Mouse (Mus musculus) heart, embryonic 15.5 days (tissue): ENCODE data around the gene Rere. TPM values are rescaled to one million over a fixed set of nuclear protein-coding genes. Genes with fewer than 3 reads are reported as not detected.

Experiments used
- ATAC-seq: fragments of 200-750 bp; cut with Nextera tagmentation; replicated peaks from 2 replicates; pipeline ENCODE4 v1.8.0; 2017; ENCODE audit warnings: low read depth, moderate TSS enrichment; ENCODE audit not compliant: insufficient number of reproducible peaks, insufficient read depth, low FRiP score
- H3K27ac ChIP-seq: fragments of 300-500 bp; sonication (generic); 2 replicates; pipeline ENCODE4 v1.5.1; 2015; ENCODE audit warnings: mild to moderate bottlenecking, inconsistent platforms
- H3K27me3 ChIP-seq: fragments of 300-500 bp; sonication (generic); 2 replicates; pipeline ENCODE4 v1.6.1; 2015; ENCODE audit warnings: inconsistent platforms
- H3K36me3 ChIP-seq: fragments of 300-500 bp; sonication (generic); 2 replicates; pipeline ENCODE4 v1.6.1; 2015; ENCODE audit warnings: mild to moderate bottlenecking, inconsistent platforms
- H3K4me1 ChIP-seq: fragments of 300-500 bp; sonication (generic); replicated peaks from 2 replicates; pipeline ENCODE4 v1.6.1; 2015; ENCODE audit warnings: inconsistent platforms
- H3K4me2 ChIP-seq: fragments of 300-500 bp; sonication (generic); 2 replicates; pipeline ENCODE4 v1.6.1; 2015; ENCODE audit warnings: inconsistent platforms, mild to moderate bottlenecking, moderate library complexity
- H3K4me3 ChIP-seq: fragments of 300-500 bp; sonication (generic); 2 replicates; pipeline ENCODE4 v1.5.1; 2015; ENCODE audit warnings: mild to moderate bottlenecking, inconsistent platforms
- H3K9ac ChIP-seq: fragments of 300-500 bp; sonication (generic); 2 replicates; pipeline ENCODE4 v1.6.1; 2015; ENCODE audit warnings: mild to moderate bottlenecking, inconsistent platforms
- H3K9me3 ChIP-seq: fragments of 300-500 bp; sonication (generic); replicated peaks from 2 replicates; pipeline ENCODE4 v1.6.1; 2016; ENCODE audit warnings: inconsistent platforms
- WGBS: fragments of 180-500 bp; shearing (Covaris S2); methylation state at CpG from one replicate; pipeline ENCODE4 v1.1.7; 2015; ENCODE audit warnings: mixed read lengths; 5-methylcytosine and 5-hydroxymethylcytosine counted together
- polyA plus RNA-seq: library from polyadenylated mRNA; unstranded; fragments of >200 nt; fragmentation: Nextera tagmentation; extraction: Ambion mirVana; gene quantifications from 2 replicates; pipeline ENCODE4 v1.2.1, GENCODE M21; 2015

Gene Rere
- polyA plus RNA-seq, 1 experiment from 2014 or later: 17.6 TPM

DNA sequence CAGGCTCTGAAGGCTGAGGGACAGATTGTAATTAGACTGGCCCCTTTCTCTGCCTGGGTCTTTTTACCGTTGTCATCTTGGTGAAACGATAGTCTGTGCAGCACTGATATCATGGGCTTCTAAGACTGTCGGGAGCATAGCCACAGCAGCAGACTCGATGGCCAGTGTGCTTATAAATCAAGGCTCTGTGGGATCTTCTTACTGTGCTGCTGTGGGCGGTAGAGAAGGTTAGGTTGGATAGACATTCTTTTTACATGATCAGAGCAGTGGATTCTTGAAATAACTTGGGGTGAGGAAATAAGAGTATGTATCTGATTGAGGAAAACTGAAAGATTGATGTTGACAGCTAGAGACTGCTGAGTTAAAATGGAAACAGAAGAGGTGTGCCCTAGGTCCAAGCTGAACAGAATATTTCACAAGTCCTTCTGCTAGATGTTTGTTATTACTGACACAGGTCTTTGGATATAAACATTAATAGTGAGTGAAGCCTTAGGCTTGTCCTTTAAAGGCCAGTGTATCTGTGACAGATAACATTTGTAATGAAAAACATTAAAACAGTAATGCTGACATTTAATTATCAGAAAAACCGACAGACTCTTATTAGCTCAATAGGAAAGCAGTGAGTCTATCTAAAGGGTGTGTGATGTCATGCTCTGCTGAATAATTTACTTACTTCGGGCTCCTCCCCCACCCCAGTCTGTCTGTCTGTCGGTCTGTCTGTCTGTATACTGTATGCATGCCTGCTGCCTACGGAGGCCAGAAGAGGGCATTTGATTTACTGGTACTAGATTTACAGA, 93.4 kb downstream of the Rere start:
- 28% methylated on average over 9 of the region's 9 CpGs for WGBS
- Histone ChIP-seq H3K4me1 (peaks cover 72% of the 10 kb centered on the region), H3K27ac (peak overlapping the region; percentile 35; the same call in 1 of the 2 replicates), H3K36me3 (no peaks in the 10 kb centered on the region), H3K4me3 (no peak overlapping the region), H3K27me3 (no peaks in the 10 kb centered on the region), H3K4me2 (0 out of 2 replicates have a peak overlapping the region, but pooled peaks have one; percentile 2), H3K9me3 (no peaks in the 10 kb centered on the region), H3K9ac (no peak overlapping the region)
- ATAC-seq: no peak

DNA sequence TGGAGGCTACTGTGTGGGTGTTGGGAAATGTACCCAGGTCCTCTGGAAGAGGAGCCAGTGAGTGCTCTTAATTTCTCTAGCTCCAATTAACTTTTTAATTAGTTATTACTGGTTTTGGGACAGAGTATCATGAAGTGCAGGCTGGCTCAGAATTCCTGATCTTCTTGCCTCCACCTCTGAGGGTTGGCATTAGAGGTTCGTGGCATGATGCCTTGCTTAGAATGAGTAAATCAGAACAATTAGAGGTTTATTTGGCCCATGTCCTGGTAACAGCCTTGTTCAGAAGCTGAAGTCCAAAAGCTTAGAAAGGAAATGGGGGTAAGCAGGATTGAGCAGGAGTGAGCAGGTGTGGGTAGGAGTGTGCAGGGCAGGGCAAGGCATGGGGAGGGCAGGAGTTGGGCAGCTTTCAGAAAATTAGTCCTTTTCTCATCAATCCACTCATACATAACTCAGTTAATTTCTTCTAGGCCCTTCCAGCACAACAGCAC, 94.0 kb downstream of the Rere start:
- Histone ChIP-seq H3K9me3 (no peaks in the 10 kb centered on the region), H3K4me1 (peaks cover 72% of the 10 kb centered on the region), H3K27ac (no peak overlapping the region; the same call in 1 of the 2 replicates), H3K9ac (no peak overlapping the region), H3K4me2 (no peak overlapping the region), H3K27me3 (no peaks in the 10 kb centered on the region), H3K4me3 (no peak overlapping the region), H3K36me3 (no peaks in the 10 kb centered on the region)
- 83% methylated on average over 1 of the region's 1 CpGs for WGBS
- ATAC-seq: no peak

GRCm38 (mm10) chr4:150379313-150379712, 97.9 kb downstream of the Rere start:
- Histone ChIP-seq H3K4me3 (no peak overlapping the region), H3K36me3 (no peaks in the 10 kb centered on the region), H3K9ac (no peak overlapping the region), H3K9me3 (no peaks in the 10 kb centered on the region), H3K27me3 (no peaks in the 10 kb centered on the region), H3K4me2 (no peak overlapping the region), H3K27ac (no peak overlapping the region), H3K4me1 (peaks cover 55% of the 10 kb centered on the region)
- WGBS: 67% methylated on average over 6 of the region's 6 CpGs
- ATAC-seq: no peak

- Histone ChIP-seq H3K27me3 (no peaks in the 10 kb centered on the region), H3K4me2 (no peak overlapping the region), H3K27ac (no peak overlapping the region), H3K36me3 (no peaks in the 10 kb centered on the region), H3K9me3 (no peaks in the 10 kb centered on the region), H3K4me1 (peaks cover 53% of the 10 kb centered on the region), H3K9ac (no peak overlapping the region), H3K4me3 (no peak overlapping the region)
- no peak for ATAC-seq
- WGBS: 39% methylated on average over 2 of the region's 2 CpGs
These were observed 98.3 kb downstream of the Rere start for GRCm38 (mm10) chr4:150379772-150380171.

DNA sequence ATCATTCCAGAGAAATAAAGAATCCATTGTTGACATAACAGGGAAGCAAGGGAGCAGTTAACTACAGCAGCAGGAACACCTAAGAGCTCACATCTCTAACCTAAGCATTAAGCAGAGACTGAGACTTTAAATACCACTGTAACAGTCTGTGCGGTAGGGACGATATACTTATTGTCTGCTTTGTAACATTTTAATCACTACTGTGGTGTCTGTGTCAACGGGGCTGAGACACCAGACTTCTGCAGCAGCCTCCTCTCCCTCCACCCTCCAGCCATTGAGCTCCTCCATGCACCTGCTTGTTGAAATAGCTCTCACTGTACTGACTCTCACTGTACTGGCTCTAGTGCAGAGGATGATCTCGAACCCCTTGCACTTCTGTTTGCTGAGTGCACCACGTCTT, 98.8 kb downstream of the Rere start:
- H3K4me3 ChIP-seq: no peak overlapping the region
- H3K27me3 ChIP-seq: no peaks in the 10 kb centered on the region
- no peak for ATAC-seq
- no peak overlapping the region for H3K4me2 ChIP-seq
- peaks cover 53% of the 10 kb centered on the region for H3K4me1 ChIP-seq
- WGBS: 51% methylated on average over 5 of the region's 5 CpGs
- H3K27ac ChIP-seq: peak overlapping the region; percentile 20; the same call in 1 of the 2 replicates
- H3K36me3 ChIP-seq: no peaks in the 10 kb centered on the region
- H3K9me3 ChIP-seq: no peaks in the 10 kb centered on the region
- H3K9ac ChIP-seq: no peak overlapping the region

DNA sequence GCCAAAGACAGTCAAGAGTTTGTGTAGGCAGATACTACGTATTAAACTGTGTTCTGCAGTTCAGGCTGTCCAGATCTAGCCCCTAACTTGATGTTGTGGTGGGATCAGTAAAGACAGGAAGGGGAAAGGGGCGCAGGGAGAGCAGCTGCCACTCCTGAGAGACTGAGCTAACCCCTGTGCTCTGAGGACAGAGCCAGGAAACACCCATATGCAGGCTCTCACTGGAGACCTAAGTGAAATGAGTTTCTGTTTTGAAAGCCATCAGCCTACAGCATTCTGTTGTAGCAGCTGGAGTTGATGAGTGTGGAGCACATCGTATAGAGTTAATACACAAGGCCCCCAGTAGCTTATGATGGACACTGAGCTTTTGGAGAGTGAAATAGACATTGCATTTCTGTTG, 101.1 kb downstream of the Rere start:
- no peak overlapping the region for H3K4me3 ChIP-seq
- H3K4me1 ChIP-seq: peaks cover 46% of the 10 kb centered on the region
- H3K4me2 ChIP-seq: no peak overlapping the region
- H3K27ac ChIP-seq: no peak overlapping the region
- H3K27me3 ChIP-seq: no peaks in the 10 kb centered on the region
- 79% methylated on average over 3 of the region's 3 CpGs for WGBS
- H3K9ac ChIP-seq: no peak overlapping the region
- H3K36me3 ChIP-seq: no peaks in the 10 kb centered on the region
- no peak for ATAC-seq
- H3K9me3 ChIP-seq: no peaks in the 10 kb centered on the region

GRCm38 (mm10) chr4:150384405-150384804, 103.0 kb downstream of the Rere start:
- no peak for ATAC-seq
- Histone ChIP-seq H3K4me1 (peaks cover 37% of the 10 kb centered on the region), H3K9me3 (no peaks in the 10 kb centered on the region), H3K27me3 (no peaks in the 10 kb centered on the region), H3K36me3 (no peaks in the 10 kb centered on the region), H3K27ac (no peak overlapping the region), H3K4me3 (no peak overlapping the region), H3K4me2 (no peak overlapping the region), H3K9ac (no peak overlapping the region)
- 71% methylated on average over 8 of the region's 8 CpGs for WGBS

DNA sequence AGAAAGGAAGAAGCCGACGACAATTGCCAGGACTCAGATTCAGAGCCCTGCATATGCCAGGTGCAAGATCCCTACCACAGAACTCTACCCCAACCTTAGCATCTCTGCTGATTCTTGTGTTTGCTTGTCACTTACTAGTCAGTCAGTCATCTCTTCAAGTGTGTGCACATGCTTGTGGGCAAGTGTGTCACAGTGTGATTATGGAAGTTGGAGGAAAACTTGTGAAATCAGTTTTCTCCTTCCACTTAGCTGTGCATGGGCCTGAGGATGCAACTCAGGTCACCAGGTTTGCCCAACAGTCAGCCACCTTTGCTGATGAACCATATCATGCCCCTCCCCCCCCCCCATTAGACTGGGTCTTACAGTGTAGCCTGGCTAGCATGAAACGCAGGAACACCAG, 103.5 kb downstream of the Rere start:
- H3K36me3 ChIP-seq: no peaks in the 10 kb centered on the region
- WGBS: 75% methylated on average over 3 of the region's 3 CpGs
- H3K4me2 ChIP-seq: no peak overlapping the region
- no peak overlapping the region for H3K27ac ChIP-seq
- no peak for ATAC-seq
- no peak overlapping the region for H3K9ac ChIP-seq
- H3K4me3 ChIP-seq: no peak overlapping the region
- H3K4me1 ChIP-seq: peaks cover 36% of the 10 kb centered on the region
- H3K27me3 ChIP-seq: no peaks in the 10 kb centered on the region
- no peaks in the 10 kb centered on the region for H3K9me3 ChIP-seq

- no peaks in the 10 kb centered on the region for H3K27me3 ChIP-seq
- no peak overlapping the region for H3K4me2 ChIP-seq
- no peaks in the 10 kb centered on the region for H3K36me3 ChIP-seq
- H3K27ac ChIP-seq: no peak overlapping the region
- ATAC-seq: no peak
- H3K9ac ChIP-seq: no peak overlapping the region
- H3K4me3 ChIP-seq: no peak overlapping the region
- peaks cover 35% of the 10 kb centered on the region for H3K4me1 ChIP-seq
- WGBS: 55% methylated on average over 3 of the region's 3 CpGs
- no peaks in the 10 kb centered on the region for H3K9me3 ChIP-seq
These were observed 107.1 kb downstream of the Rere start for GRCm38 (mm10) chr4:150388518-150388917.

DNA sequence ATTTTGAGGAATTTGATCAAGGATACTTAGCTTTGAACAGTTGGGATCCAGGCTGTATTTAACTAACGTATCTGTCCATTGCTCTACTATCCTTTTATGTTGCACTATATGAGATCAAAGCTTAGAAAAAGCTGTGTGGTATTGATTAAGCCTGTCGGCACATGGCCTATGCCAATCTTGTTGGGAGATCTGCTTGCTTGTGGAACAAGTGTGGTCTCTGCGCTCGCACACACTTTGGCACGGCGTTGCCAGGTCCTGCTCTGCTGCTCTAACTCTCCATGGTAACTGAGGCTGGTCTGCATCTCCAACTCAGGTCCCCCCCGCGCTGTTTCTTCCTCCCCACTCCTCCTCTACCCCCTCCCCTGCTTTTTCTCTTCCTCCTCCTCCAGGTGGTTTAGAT, 112.2 kb downstream of the Rere start:
- H3K4me2 ChIP-seq: no peak overlapping the region
- peaks cover 51% of the 10 kb centered on the region for H3K4me1 ChIP-seq
- H3K9ac ChIP-seq: no peak overlapping the region
- no peak for ATAC-seq
- H3K4me3 ChIP-seq: no peak overlapping the region
- WGBS: 69% methylated on average over 8 of the region's 8 CpGs
- no peaks in the 10 kb centered on the region for H3K27me3 ChIP-seq
- no peaks in the 10 kb centered on the region for H3K36me3 ChIP-seq
- no peak overlapping the region for H3K27ac ChIP-seq
- no peaks in the 10 kb centered on the region for H3K9me3 ChIP-seq

DNA sequence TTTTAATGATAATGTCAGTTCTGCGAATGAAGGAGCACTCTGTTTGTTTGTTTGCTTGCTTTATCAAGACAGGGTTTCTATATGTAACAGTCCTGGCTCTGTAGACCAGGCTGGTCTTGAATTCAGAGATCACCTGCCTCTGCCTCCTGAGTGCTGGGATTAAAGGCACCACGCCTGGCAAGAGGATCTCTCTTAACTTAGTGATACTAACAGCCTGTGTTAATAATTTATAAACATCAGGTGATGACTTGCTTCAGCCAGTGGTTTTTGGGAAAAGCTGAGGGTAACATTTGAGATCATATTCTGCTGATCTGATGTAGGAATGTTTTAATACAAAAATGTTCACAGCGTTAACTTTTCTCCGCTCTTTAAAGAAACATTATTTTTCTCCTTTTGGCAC, 112.6 kb downstream of the Rere start:
- no peak overlapping the region for H3K4me2 ChIP-seq
- H3K9me3 ChIP-seq: no peaks in the 10 kb centered on the region
- H3K4me1 ChIP-seq: peaks cover 53% of the 10 kb centered on the region
- ATAC-seq: no peak
- no peaks in the 10 kb centered on the region for H3K36me3 ChIP-seq
- H3K27ac ChIP-seq: no peak overlapping the region
- H3K4me3 ChIP-seq: no peak overlapping the region
- no peak overlapping the region for H3K9ac ChIP-seq
- 82% methylated on average over 4 of the region's 4 CpGs for WGBS
- H3K27me3 ChIP-seq: no peaks in the 10 kb centered on the region

GRCm38 (mm10) chr4:150396339-150396738, 114.9 kb downstream of the Rere start:
- Histone ChIP-seq H3K9ac (no peak overlapping the region), H3K4me1 (peaks cover 57% of the 10 kb centered on the region), H3K4me3 (no peak overlapping the region), H3K27me3 (no peaks in the 10 kb centered on the region), H3K36me3 (no peaks in the 10 kb centered on the region), H3K9me3 (no peaks in the 10 kb centered on the region), H3K27ac (peak overlapping the region; percentile 67), H3K4me2 (peak overlapping the region; percentile 27; the same call in 1 of the 2 replicates)
- ATAC-seq: no peak
